Mouse (Mus musculus) CH12.LX (cell line): ENCODE data around the gene C1qtnf5.

Experiments
- CHD2 ChIP-seq: IDR thresholded peaks from 2 replicates; pipeline ENCODE4 v1.6.1; 2011; ENCODE audit warnings: low read length, improper control_type of control experiment
- CTCF ChIP-seq, 2 experiments: IDR thresholded peaks in 1 of 2; conservative IDR thresholded peaks in 1 of 2; 2 replicates each; pipeline ENCODE4 v1.5.1; 2011 to 2012; ENCODE audit warnings: low read depth in 2 of 2, low read length in 2 of 2, improper control_type of control experiment in 1 of 2, inconsistent platforms in 1 of 2, mild to moderate bottlenecking in 1 of 2, moderate library complexity in 1 of 2
- E2F4 ChIP-seq: IDR thresholded peaks from 2 replicates; pipeline ENCODE4 v1.6.1; 2011; ENCODE audit warnings: low read depth, low read length, improper control_type of control experiment; ENCODE audit not compliant: insufficient replicate concordance
- EP300 ChIP-seq: IDR thresholded peaks from 2 replicates; pipeline ENCODE4 v1.6.1; 2011; ENCODE audit warnings: low read length, improper control_type of control experiment
- GABPA ChIP-seq: IDR thresholded peaks from 2 replicates; pipeline ENCODE4 v1.6.1; 2012; ENCODE audit warnings: low read depth, low read length, improper control_type of control experiment, inconsistent platforms; ENCODE audit not compliant: insufficient replicate concordance
- HCFC1 ChIP-seq: IDR thresholded peaks from 2 replicates; pipeline ENCODE4 v1.6.1; 2012; ENCODE audit warnings: low read depth, mild to moderate bottlenecking, inconsistent platforms, low read length, improper control_type of control experiment
- JUN ChIP-seq: IDR thresholded peaks from 2 replicates; pipeline ENCODE4 v1.6.1; 2011; ENCODE audit warnings: low read depth, mild to moderate bottlenecking, low read length, improper control_type of control experiment, moderate library complexity; ENCODE audit not compliant: insufficient read depth
- JUND ChIP-seq: conservative IDR thresholded peaks from 2 replicates; pipeline ENCODE4 v1.6.1; 2011; ENCODE audit warnings: low read depth, low read length, improper control_type of control experiment
- MAFK ChIP-seq: IDR thresholded peaks from 2 replicates; pipeline ENCODE4 v1.6.1; 2011; ENCODE audit warnings: low read length, improper control_type of control experiment; ENCODE audit not compliant: insufficient replicate concordance
- POLR2A ChIP-seq: IDR thresholded peaks from 2 replicates; pipeline ENCODE4 v1.6.1; 2011; ENCODE audit warnings: low read depth, mild to moderate bottlenecking, improper control_type of control experiment, low read length
- RCOR1 ChIP-seq: conservative IDR thresholded peaks from 2 replicates; pipeline ENCODE4 v1.6.1; 2012; ENCODE audit warnings: low read depth, mild to moderate bottlenecking, inconsistent platforms, low read length, improper control_type of control experiment
- TBP ChIP-seq: conservative IDR thresholded peaks from 2 replicates; pipeline ENCODE4 v1.6.1; 2011; ENCODE audit warnings: low read depth, low read length, improper control_type of control experiment
- USF1 ChIP-seq: IDR thresholded peaks from 2 replicates; pipeline ENCODE4 v1.6.1; 2014; ENCODE audit warnings: low read depth, mild to moderate bottlenecking, inconsistent platforms, low read length, improper control_type of control experiment
- ZKSCAN1 ChIP-seq: IDR thresholded peaks from 2 replicates; pipeline ENCODE4 v1.6.1; 2012; ENCODE audit warnings: low read depth, inconsistent platforms, low read length, improper control_type of control experiment, borderline replicate concordance

- no peak for TF ChIP-seq USF1
- no peak for TF ChIP-seq E2F4
- TF ChIP-seq CTCF (conservative IDR thresholded peaks at IDR 0.05 in 1 of 2, IDR thresholded peaks at IDR 0.05 in 1 of 2; ENCODE audit: low read depth in 2 of 2, low read length in 2 of 2), result no peak
- TF ChIP-seq GABPA, result no peak
- no peak for TF ChIP-seq HCFC1
- TF ChIP-seq TBP, result no peak
- TF ChIP-seq RCOR1, result no peak
- no peak for TF ChIP-seq CHD2
- no peak for TF ChIP-seq JUND
- no peak for TF ChIP-seq POLR2A
- TF ChIP-seq MAFK, result no peak
- no peak for TF ChIP-seq ZKSCAN1
- no peak for TF ChIP-seq JUN
- no peak for TF ChIP-seq EP300
Observed at GRCm38 (mm10) chr9:44067960-44068330, 39.1 kb upstream of the C1qtnf5 start.
